Mouse (Mus musculus) ES-E14 (cell line): Measurements from ENCODE around the gene Mogs. TPM values are rescaled to one million over a fixed set of nuclear protein-coding genes. Genes with fewer than 3 reads are reported as not detected.
A peak's percentile ranks its signal among the peaks of the same experiment; 100 is the strongest.

Experiments
- DNase-seq: peaks from one replicate; pipeline ENCODE4 v3.0.0-alpha.2; 2013; ENCODE audit warnings: low read depth, low spot score
- H3K27ac ChIP-seq: 2 replicates; pipeline ENCODE4 v1.5.1; 2012; ENCODE audit warnings: low read depth, mild to moderate bottlenecking, low read length, moderate library complexity, mixed read lengths; ENCODE audit not compliant: poor library complexity, insufficient read depth, severe bottlenecking
- H3K36me3 ChIP-seq: 2 replicates; pipeline ENCODE4 v1.6.1; 2012; ENCODE audit warnings: mild to moderate bottlenecking, low read length, moderate library complexity, mixed read lengths; ENCODE audit not compliant: control insufficient read depth, poor library complexity, insufficient read depth, severe bottlenecking
- H3K4me1 ChIP-seq, 2 experiments: fragments of 150-350 bp in 1 of 2; sonication (generic) in 1 of 2; 2 replicates each; pipeline ENCODE4 v1.6.1; 2012; ENCODE audit warnings: low read length in 2 of 2, mild to moderate bottlenecking in 1 of 2, mixed read lengths in 1 of 2; ENCODE audit not compliant: control insufficient read depth in 2 of 2, insufficient read depth in 2 of 2, poor library complexity in 1 of 2
- H3K4me3 ChIP-seq, 2 experiments: fragments of 150-350 bp in 1 of 2; sonication (generic) in 1 of 2; 2 replicates each; pipeline ENCODE4 v1.5.1; 2012; ENCODE audit warnings: low read length in 2 of 2, low read depth in 1 of 2, mild to moderate bottlenecking in 1 of 2, mixed read lengths in 1 of 2; ENCODE audit not compliant: insufficient read depth in 1 of 2, poor library complexity in 1 of 2, severe bottlenecking in 1 of 2
- H3K9ac ChIP-seq: 2 replicates; pipeline ENCODE4 v1.6.1; 2012; ENCODE audit warnings: low read depth, mild to moderate bottlenecking, low read length, mixed read lengths; ENCODE audit not compliant: poor library complexity, insufficient read depth, severe bottlenecking
- H3K9me3 ChIP-seq: fragments of 150-350 bp; sonication (generic); 2 replicates; pipeline ENCODE4 v1.6.1; 2012; ENCODE audit warnings: low read depth, mild to moderate bottlenecking, low read length; ENCODE audit not compliant: control insufficient read depth, insufficient read depth
- CHD2 ChIP-seq: IDR thresholded peaks from 2 replicates; pipeline ENCODE4 v1.6.1; 2014; ENCODE audit warnings: mild to moderate bottlenecking, low read depth, low read length, inconsistent platforms
- HCFC1 ChIP-seq: IDR thresholded peaks from 2 replicates; pipeline ENCODE4 v1.6.1; 2012; ENCODE audit warnings: low read length, inconsistent platforms, borderline replicate concordance; ENCODE audit not compliant: insufficient read depth
- MAFK ChIP-seq: IDR thresholded peaks from 2 replicates; pipeline ENCODE4 v1.6.1; 2014; ENCODE audit warnings: mild to moderate bottlenecking, low read depth, low read length, inconsistent platforms; ENCODE audit not compliant: insufficient read depth
- ZC3H11A ChIP-seq: IDR thresholded peaks from 2 replicates; pipeline ENCODE4 v1.6.1; 2012; ENCODE audit warnings: low read depth, mild to moderate bottlenecking, inconsistent platforms, low read length, borderline replicate concordance
- ZNF384 ChIP-seq: IDR thresholded peaks from 2 replicates; pipeline ENCODE4 v1.6.1; 2012; ENCODE audit warnings: low read depth, low read length, inconsistent platforms
- in situ Hi-C, 2 experiments: fragments of 600-800 bp; cut with MboI; formaldehyde crosslinking; loops; one replicate each; pipeline ENCODE4 v1.15.1; 2025; ENCODE audit warnings: low sequenced_read_pairs in 2 of 2, inconsistent platforms in 1 of 2; ENCODE audit not compliant: unreplicated experiment in 2 of 2
- total RNA-seq: library from RNA; depleted of rRNA; stranded (reverse); fragments of 300-350 nt; gene quantifications from 2 replicates; pipeline ENCODE4 v1.2.3, GENCODE M21; 2012

Mogs gene
- total RNA-seq, 1 experiment: 42.3 TPM

- H3K27ac ChIP-seq: no peak overlapping the region
- no peak overlapping the region for H3K9ac ChIP-seq
- TF ChIP-seq CHD2 (no peak), MAFK (no peak), ZC3H11A (no peak), HCFC1 (no peak), ZNF384 (no peak)
- no peak for DNase-seq
- in situ Hi-C loops: no loop called here
- peaks cover 2% of the 10 kb centered on the region for H3K36me3 ChIP-seq
- no peaks in the 10 kb centered on the region for H3K9me3 ChIP-seq
- H3K4me3 ChIP-seq: no peak overlapping the region
- 0 out of 4 replicates have a peak, but pooled peaks cover 0 to 2% of the 10 kb centered on the region in 2 experiments for H3K4me1 ChIP-seq
These were observed 35.1 kb upstream of the Mogs start for GRCm38 (mm10) chr6:83080210-83080609.

GRCm38 (mm10) chr6:83083497-83083896 is 31.8 kb upstream of the Mogs start:
- Histone ChIP-seq H3K9me3 (no peaks in the 10 kb centered on the region), H3K36me3 (peaks cover 2% of the 10 kb centered on the region), H3K4me1 (peaks cover 0 to 2% of the 10 kb centered on the region in 2 experiments; a peak in 1 of 4 replicates), H3K4me3 (no peak overlapping the region), H3K9ac (no peak overlapping the region), H3K27ac (no peak overlapping the region)
- no peak for DNase-seq
- TF ChIP-seq MAFK: no peak
- TF ChIP-seq ZNF384: no peak
- TF ChIP-seq CHD2: no peak
- in situ Hi-C loops: no loop called here

- in situ Hi-C loops: no loop called here
- Histone ChIP-seq H3K27ac (no peak overlapping the region), H3K4me1 (peaks cover 0 to 2% of the 10 kb centered on the region in 2 experiments; a peak in 1 of 4 replicates), H3K9me3 (no peaks in the 10 kb centered on the region), H3K9ac (no peak overlapping the region), H3K4me3 (no peak overlapping the region), H3K36me3 (peaks cover 2% of the 10 kb centered on the region)
- TF ChIP-seq ZNF384 (no peak), CHD2 (no peak), MAFK (no peak), ZC3H11A (no peak), HCFC1 (no peak)
- no peak for DNase-seq
These were observed 30.8 kb upstream of the Mogs start for GRCm38 (mm10) chr6:83084477-83084876.

GRCm38 (mm10) chr6:83086121-83087035 is 28.9 kb upstream of the Mogs start, which contains the start of gene Lbx2:
TSS of gene Lbx2 (plus strand) at chr6:83086367.
- peak within 1 kb of the TSS; percentile 42; the same call in 1 of the 2 replicates for H3K9ac ChIP-seq
- H3K27ac ChIP-seq: no peak within 1 kb of the TSS
- H3K4me1 ChIP-seq: peaks cover 0 to 2% of the 10 kb centered on the region in 2 experiments; a peak in 1 of 4 replicates
- TF ChIP-seq MAFK (no peak), ZC3H11A (no peak), ZNF384 (no peak), CHD2 (no peak), HCFC1 (no peak)
- H3K36me3 ChIP-seq: no peaks in the 10 kb centered on the region; the same call in 1 of the 2 replicates
- DNase-seq: no peak
- peak within 1 kb of the TSS; percentile 48 to 61 for H3K4me3 ChIP-seq
- no peaks in the 10 kb centered on the region for H3K9me3 ChIP-seq
- in situ Hi-C loops: no loop called here
